Mouse (Mus musculus) hindbrain, embryonic 11.5 days (tissue): ENCODE results near the gene Nucks1. TPM values are rescaled to one million over a fixed set of nuclear protein-coding genes. Genes with fewer than 3 reads are reported as not detected.

Experiments used
- ATAC-seq: fragments of 200-750 bp; cut with Nextera tagmentation; 2 replicates; pipeline ENCODE4 v1.8.0; 2017; ENCODE audit warnings: mild to moderate bottlenecking, moderate TSS enrichment, moderate library complexity; ENCODE audit not compliant: low FRiP score
- DNase-seq: peaks from one replicate; pipeline ENCODE4 v3.0.0-alpha.2; 2015; ENCODE audit warnings: low spot score
- H3K27ac ChIP-seq: fragments of 300-500 bp; sonication (generic); 2 replicates; pipeline ENCODE4 v1.5.1; 2014; ENCODE audit warnings: mild to moderate bottlenecking, low read depth, low read length
- H3K27me3 ChIP-seq: fragments of 300-500 bp; sonication (generic); 2 replicates; pipeline ENCODE4 v1.6.1; 2014; ENCODE audit warnings: mild to moderate bottlenecking, low read length, moderate library complexity, mixed read lengths; ENCODE audit not compliant: control insufficient read depth, insufficient read depth
- H3K36me3 ChIP-seq: fragments of 300-500 bp; sonication (generic); 2 replicates; pipeline ENCODE4 v1.6.1; 2014; ENCODE audit warnings: mild to moderate bottlenecking, low read length, moderate library complexity, mixed read lengths; ENCODE audit not compliant: control insufficient read depth, insufficient read depth
- H3K4me1 ChIP-seq: fragments of 300-500 bp; sonication (generic); replicated peaks from 2 replicates; pipeline ENCODE4 v1.6.1; 2014; ENCODE audit warnings: low read length, mixed read lengths; ENCODE audit not compliant: control insufficient read depth, insufficient read depth
- H3K4me2 ChIP-seq: fragments of 300-500 bp; sonication (generic); replicated peaks from 2 replicates; pipeline ENCODE4 v1.6.1; 2014; ENCODE audit warnings: mild to moderate bottlenecking, low read depth, low read length
- H3K4me3 ChIP-seq: fragments of 300-500 bp; sonication (generic); 2 replicates; pipeline ENCODE4 v1.5.1; 2014; ENCODE audit warnings: low read depth, low read length
- H3K9ac ChIP-seq: fragments of 300-500 bp; sonication (generic); 2 replicates; pipeline ENCODE4 v1.6.1; 2014; ENCODE audit warnings: low read depth, low read length
- H3K9me3 ChIP-seq: fragments of 300-500 bp; sonication (generic); 2 replicates; pipeline ENCODE4 v1.6.1; 2016; ENCODE audit warnings: low read length; ENCODE audit not compliant: control insufficient read depth
- WGBS: fragments of 180-500 bp; shearing (Covaris S2); extraction: QIAGEN DNeasy Blood & Tissue Kit; methylation state at CpG from one replicate; pipeline ENCODE4 v1.1.7; 2014; 5-methylcytosine and 5-hydroxymethylcytosine counted together
- polyA plus RNA-seq: library from polyadenylated mRNA; unstranded; fragments of >200 nt; fragmentation: Nextera tagmentation; extraction: Ambion mirVana; gene quantifications from 2 replicates; pipeline ENCODE4 v1.2.1, GENCODE M21; 2014

Gene Nucks1
- polyA plus RNA-seq, 1 experiment from 2014 or later: 66.1 TPM

DNA sequence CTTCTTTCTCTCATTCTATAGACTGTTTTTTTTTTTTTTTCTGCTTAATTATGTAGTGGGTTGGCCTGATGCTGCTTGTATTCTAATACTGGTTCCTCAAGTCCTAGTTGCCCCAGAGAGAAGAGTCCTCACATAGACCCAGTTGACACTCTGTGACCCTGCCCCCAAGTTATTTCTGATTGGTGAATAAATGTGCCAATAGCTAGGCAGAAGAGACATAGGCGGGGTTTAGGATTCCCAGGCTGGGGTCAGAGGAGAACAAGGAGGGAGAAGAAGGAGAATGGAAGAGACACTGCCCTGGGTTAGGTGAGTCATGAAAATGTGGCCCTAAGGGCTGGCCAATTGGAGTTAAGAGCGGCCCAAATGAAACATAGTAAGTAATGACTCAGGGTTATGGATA lies 30.5 kb upstream of the Nucks1 start:
- no peaks in the 10 kb centered on the region for H3K9me3 ChIP-seq
- no peaks in the 10 kb centered on the region for H3K27me3 ChIP-seq
- no peak overlapping the region for H3K9ac ChIP-seq
- 72% methylated on average over 2 of the region's 2 CpGs for whole genome bisulfite sequencing
- no peaks in the 10 kb centered on the region for H3K4me1 ChIP-seq
- no peak overlapping the region for H3K4me2 ChIP-seq
- no peak overlapping the region for H3K27ac ChIP-seq
- no peak for ATAC-seq
- H3K4me3 ChIP-seq: no peak overlapping the region
- no peaks in the 10 kb centered on the region for H3K36me3 ChIP-seq
- no peak for DNase-seq

DNA sequence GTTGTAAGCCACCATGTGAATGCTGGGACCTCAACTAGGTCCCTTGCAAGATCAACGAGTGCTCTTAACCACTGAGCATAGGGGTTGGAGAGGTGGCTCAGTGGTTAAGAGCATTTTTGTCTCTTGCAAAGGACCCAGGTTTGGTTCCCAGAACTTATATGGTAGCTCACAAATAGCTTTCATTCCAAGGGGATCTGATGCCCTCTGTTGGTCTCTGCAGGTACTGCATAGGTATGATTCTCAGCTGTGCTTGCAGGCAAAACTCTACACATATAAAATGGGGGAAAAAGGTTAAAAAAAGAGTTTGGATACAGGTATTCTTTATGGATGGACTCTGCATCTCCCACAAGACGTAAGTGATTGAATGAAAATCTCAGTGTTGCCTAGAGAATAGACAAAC lies 27.5 kb upstream of the Nucks1 start:
- no peaks in the 10 kb centered on the region for H3K4me1 ChIP-seq
- DNase-seq (peak; percentile 41), ATAC-seq (no peak)
- no peak overlapping the region for H3K4me2 ChIP-seq
- no peaks in the 10 kb centered on the region for H3K9me3 ChIP-seq
- H3K4me3 ChIP-seq: no peak overlapping the region
- H3K27me3 ChIP-seq: no peaks in the 10 kb centered on the region
- H3K27ac ChIP-seq: no peak overlapping the region
- 61% methylated on average over 2 of the region's 2 CpGs for WGBS
- no peak overlapping the region for H3K9ac ChIP-seq
- no peaks in the 10 kb centered on the region for H3K36me3 ChIP-seq

GRCm38 (mm10) chr1:131886173-131886572 lies 24.2 kb upstream of the Nucks1 start:
- Histone ChIP-seq H3K36me3 (no peaks in the 10 kb centered on the region), H3K27ac (no peak overlapping the region), H3K4me3 (no peak overlapping the region), H3K4me1 (no peaks in the 10 kb centered on the region), H3K27me3 (no peaks in the 10 kb centered on the region), H3K9me3 (no peaks in the 10 kb centered on the region), H3K4me2 (no peak overlapping the region), H3K9ac (no peak overlapping the region)
- DNase-seq (no peak), ATAC-seq (no peak)
- WGBS: 79% methylated on average over 2 of the region's 2 CpGs

- Histone ChIP-seq H3K9ac (no peak overlapping the region), H3K4me1 (no peaks in the 10 kb centered on the region), H3K9me3 (no peaks in the 10 kb centered on the region), H3K36me3 (no peaks in the 10 kb centered on the region), H3K4me2 (no peak overlapping the region), H3K4me3 (no peak overlapping the region), H3K27me3 (no peaks in the 10 kb centered on the region), H3K27ac (no peak overlapping the region)
- ATAC-seq (no peak), DNase-seq (no peak)
- WGBS: 88% methylated on average over 3 of the region's 3 CpGs
Observed at GRCm38 (mm10) chr1:131886641-131887040, 23.7 kb upstream of the Nucks1 start.

GRCm38 (mm10) chr1:131890043-131890658 lies 20.2 kb upstream of the Nucks1 start:
- no peak overlapping the region for H3K9ac ChIP-seq
- H3K36me3 ChIP-seq: no peaks in the 10 kb centered on the region
- no peak overlapping the region for H3K4me3 ChIP-seq
- ATAC-seq: no peak
- H3K4me2 ChIP-seq: no peak overlapping the region
- DNase-seq: no peak
- no peaks in the 10 kb centered on the region for H3K4me1 ChIP-seq
- no peaks in the 10 kb centered on the region for H3K27me3 ChIP-seq
- WGBS: 78% methylated on average over 6 of the region's 6 CpGs
- H3K9me3 ChIP-seq: no peaks in the 10 kb centered on the region
- no peak overlapping the region for H3K27ac ChIP-seq

- WGBS: 63% methylated on average over 4 of the region's 4 CpGs
- Histone ChIP-seq H3K4me1 (no peaks in the 10 kb centered on the region), H3K4me3 (no peak overlapping the region), H3K4me2 (no peak overlapping the region), H3K9me3 (no peaks in the 10 kb centered on the region), H3K9ac (no peak overlapping the region), H3K27ac (no peak overlapping the region), H3K27me3 (no peaks in the 10 kb centered on the region), H3K36me3 (no peaks in the 10 kb centered on the region)
- ATAC-seq (no peak), DNase-seq (no peak)
Observed at GRCm38 (mm10) chr1:131891436-131891835, 18.9 kb upstream of the Nucks1 start.

DNA sequence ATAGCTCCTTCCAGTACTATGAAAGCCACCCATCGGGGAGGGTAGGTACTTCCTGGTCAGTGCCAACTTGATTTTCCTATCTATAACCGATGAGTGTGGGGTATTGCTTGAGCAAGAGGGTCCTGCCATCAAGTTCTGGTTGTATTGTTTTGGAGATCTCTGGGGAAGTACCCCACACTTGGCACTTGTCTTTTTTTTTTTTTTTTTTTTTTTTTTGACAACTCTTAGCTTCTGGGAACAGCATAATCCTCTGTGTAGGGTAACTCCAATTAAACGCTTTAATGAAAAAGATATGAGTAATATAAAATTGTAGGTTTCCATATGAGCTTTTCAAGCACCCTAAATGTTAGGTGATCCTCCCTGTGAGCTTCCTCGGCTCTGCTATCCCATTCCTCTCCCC lies 7.7 kb upstream of the Nucks1 start:
- 93% methylated on average over 4 of the region's 4 CpGs for WGBS
- Histone ChIP-seq H3K4me3 (no peak overlapping the region), H3K9ac (no peak overlapping the region), H3K4me1 (no peaks in the 10 kb centered on the region), H3K27ac (no peak overlapping the region), H3K36me3 (no peaks in the 10 kb centered on the region), H3K27me3 (no peaks in the 10 kb centered on the region), H3K4me2 (no peak overlapping the region), H3K9me3 (no peaks in the 10 kb centered on the region)
- no peak for DNase-seq
- no peak for ATAC-seq

DNA sequence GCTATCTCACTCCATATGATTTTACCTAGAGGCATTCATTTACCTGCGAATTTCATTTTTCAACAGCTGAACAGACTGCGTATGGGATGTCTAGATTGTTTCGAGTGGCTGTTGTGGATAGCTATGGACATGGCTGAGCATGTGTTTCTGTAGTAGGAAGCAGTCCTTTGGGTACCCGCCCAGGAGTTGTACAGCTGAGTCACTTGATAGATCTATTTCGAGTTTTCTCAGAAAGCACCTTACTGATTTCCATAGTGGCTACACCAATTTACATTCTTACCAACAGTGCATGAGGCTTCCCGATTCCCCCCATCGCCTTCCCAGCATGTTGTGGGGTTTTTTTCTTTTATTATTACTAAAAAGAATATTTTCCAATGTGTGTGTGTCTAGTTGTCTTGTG lies 7.1 kb upstream of the Nucks1 start:
- Histone ChIP-seq H3K4me1 (no peaks in the 10 kb centered on the region), H3K9me3 (no peaks in the 10 kb centered on the region), H3K4me3 (no peak overlapping the region), H3K36me3 (no peaks in the 10 kb centered on the region), H3K27me3 (no peaks in the 10 kb centered on the region), H3K27ac (no peak overlapping the region), H3K4me2 (no peak overlapping the region), H3K9ac (no peak overlapping the region)
- 90% methylated on average over 7 of the region's 7 CpGs for WGBS
- no peak for DNase-seq
- no peak for ATAC-seq

DNA sequence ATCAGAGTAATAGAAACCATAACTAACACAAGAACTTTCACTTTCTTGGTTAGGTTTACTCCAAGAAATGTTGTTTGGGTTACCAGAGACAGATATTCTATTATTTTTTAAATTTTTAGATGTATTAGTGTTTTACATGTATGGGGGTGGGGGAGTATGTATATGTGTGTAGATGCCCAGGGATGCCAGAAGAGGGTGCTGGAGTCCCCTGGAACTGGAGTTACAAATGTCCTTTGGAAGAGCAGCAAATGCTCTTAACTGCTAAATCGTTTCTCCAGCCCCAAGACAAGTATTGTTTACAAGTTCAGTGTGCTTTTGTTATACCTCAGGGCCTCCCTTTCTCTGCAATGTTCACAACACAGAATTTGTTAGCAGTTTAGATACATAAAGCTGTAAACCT lies 4.8 kb upstream of the Nucks1 start:
- Histone ChIP-seq H3K9ac (no peak overlapping the region), H3K36me3 (no peaks in the 10 kb centered on the region), H3K27ac (no peak overlapping the region), H3K9me3 (no peaks in the 10 kb centered on the region), H3K4me2 (no peak overlapping the region), H3K27me3 (no peaks in the 10 kb centered on the region), H3K4me3 (no peak overlapping the region), H3K4me1 (no peaks in the 10 kb centered on the region)
- DNase-seq (no peak), ATAC-seq (no peak)
- WGBS: 21% methylated on average over 1 of the region's 1 CpGs
